Mouse (Mus musculus) lung, embryonic 14.5 days (tissue): ENCODE measurements at regions not wholly inside any gene's neighbourhood (a gene's known extent, or its start where the extent isn't known, plus 50 kb on each side); places are given as distances from the start of the nearest gene placed in this dataset.

Experiments
- ATAC-seq: fragments of 200-750 bp; cut with Nextera tagmentation; 2 replicates; pipeline ENCODE4 v1.8.0; 2017; ENCODE audit warnings: mild to moderate bottlenecking, moderate TSS enrichment, moderate library complexity; ENCODE audit not compliant: insufficient read depth
- DNase-seq: peaks from one replicate; pipeline ENCODE4 v3.0.0-alpha.2; 2015
- H3K27ac ChIP-seq: fragments of 300-500 bp; sonication (generic); 2 replicates; pipeline ENCODE4 v1.5.1; 2014; ENCODE audit warnings: low read depth, mild to moderate bottlenecking, moderate library complexity
- H3K27me3 ChIP-seq: fragments of 300-500 bp; sonication (generic); 2 replicates; pipeline ENCODE4 v1.6.1; 2014; ENCODE audit warnings: low read length, control low read depth; ENCODE audit not compliant: insufficient read depth
- H3K36me3 ChIP-seq: fragments of 300-500 bp; sonication (generic); 2 replicates; pipeline ENCODE4 v1.6.1; 2014; ENCODE audit warnings: control low read depth; ENCODE audit not compliant: insufficient read depth
- H3K4me1 ChIP-seq: fragments of 300-500 bp; sonication (generic); 2 replicates; pipeline ENCODE4 v1.6.1; 2014; ENCODE audit warnings: antibody characterized with exemption, control low read depth; ENCODE audit not compliant: insufficient read depth
- H3K4me2 ChIP-seq: fragments of 300-500 bp; sonication (generic); 2 replicates; pipeline ENCODE4 v1.6.1; 2014; ENCODE audit warnings: mild to moderate bottlenecking
- H3K4me3 ChIP-seq: fragments of 300-500 bp; sonication (generic); 2 replicates; pipeline ENCODE4 v1.5.1; 2014; ENCODE audit warnings: low read depth, low read length
- H3K9ac ChIP-seq: fragments of 300-500 bp; sonication (generic); 2 replicates; pipeline ENCODE4 v1.6.1; 2014
- H3K9me3 ChIP-seq: fragments of 300-500 bp; sonication (generic); 2 replicates; pipeline ENCODE4 v1.6.1; 2016; ENCODE audit warnings: low read depth, low read length, control low read depth
- CTCF ChIP-seq: IDR thresholded peaks from 2 replicates; pipeline ENCODE4 v1.5.1; 2016; ENCODE audit warnings: antibody characterized with exemption, low read depth
- WGBS: fragments of 180-500 bp; shearing (Covaris S2); extraction: QIAGEN DNeasy Blood & Tissue Kit; methylation state at CpG from one replicate; pipeline ENCODE4 v1.1.7; 2014; 5-methylcytosine and 5-hydroxymethylcytosine counted together

GRCm38 (mm10) chr9:111932455-111932854, 242.3 kb upstream of the Stac start:
- ATAC-seq: no peak
- Histone ChIP-seq H3K36me3 (no peaks in the 10 kb centered on the region), H3K27ac (no peak overlapping the region), H3K4me3 (no peak overlapping the region), H3K4me2 (no peak overlapping the region), H3K27me3 (no peaks in the 10 kb centered on the region), H3K9ac (no peak overlapping the region), H3K4me1 (no peaks in the 10 kb centered on the region), H3K9me3 (no peaks in the 10 kb centered on the region)
- no peak for DNase-seq
- WGBS: 87% methylated on average over 6 of the region's 6 CpGs
- TF ChIP-seq CTCF: no peak

- Histone ChIP-seq H3K9me3 (no peaks in the 10 kb centered on the region), H3K36me3 (no peaks in the 10 kb centered on the region), H3K4me3 (no peak overlapping the region), H3K27me3 (no peaks in the 10 kb centered on the region), H3K27ac (no peak overlapping the region), H3K4me2 (no peak overlapping the region), H3K4me1 (no peaks in the 10 kb centered on the region), H3K9ac (no peak overlapping the region)
- DNase-seq: peak; percentile 88
- peak; percentile 92 for TF ChIP-seq CTCF
- peak; percentile 91 for ATAC-seq
- WGBS: 16% methylated on average over 16 of the region's 16 CpGs
Observed at GRCm38 (mm10) chr9:111918275-111918940, 228.3 kb upstream of the Stac start.

- DNase-seq: peak; percentile 84
- no peaks in the 10 kb centered on the region for H3K27me3 ChIP-seq
- no peak overlapping the region for H3K9ac ChIP-seq
- 30% methylated on average over 17 of the region's 17 CpGs for WGBS
- no peaks in the 10 kb centered on the region for H3K36me3 ChIP-seq
- no peak overlapping the region for H3K4me3 ChIP-seq
- H3K27ac ChIP-seq: no peak overlapping the region
- H3K4me2 ChIP-seq: no peak overlapping the region
- H3K9me3 ChIP-seq: no peaks in the 10 kb centered on the region
- no peaks in the 10 kb centered on the region for H3K4me1 ChIP-seq
- peak; percentile 80; the same call in 1 of the 2 replicates for ATAC-seq
- TF ChIP-seq CTCF: peak; percentile 71
Observed at GRCm38 (mm10) chr9:111916684-111917535, 226.8 kb upstream of the Stac start.

- H3K9ac ChIP-seq: no peak overlapping the region
- no peak overlapping the region for H3K27ac ChIP-seq
- H3K4me3 ChIP-seq: no peak overlapping the region
- no peak overlapping the region for H3K4me2 ChIP-seq
- H3K4me1 ChIP-seq: no peaks in the 10 kb centered on the region
- no peak for ATAC-seq
- H3K27me3 ChIP-seq: no peaks in the 10 kb centered on the region
- DNase-seq: no peak
- TF ChIP-seq CTCF: no peak
- no peaks in the 10 kb centered on the region for H3K9me3 ChIP-seq
- WGBS: 64% methylated on average over 4 of the region's 4 CpGs
- H3K36me3 ChIP-seq: no peaks in the 10 kb centered on the region
Observed at GRCm38 (mm10) chr9:111908806-111909205, 218.7 kb upstream of the Stac start.

GRCm38 (mm10) chr9:111900196-111900595, 210.0 kb upstream of the Stac start:
- DNase-seq: no peak
- no peaks in the 10 kb centered on the region; the same call in 1 of the 2 replicates for H3K9me3 ChIP-seq

GRCm38 (mm10) chr9:111897626-111898025, 207.5 kb upstream of the Stac start:
- no peaks in the 10 kb centered on the region for H3K36me3 ChIP-seq
- WGBS: 72% methylated on average over 5 of the region's 5 CpGs
- ATAC-seq: no peak

More at GRCm38 (mm10) chr9:111900196-111900595, 210.0 kb upstream of the Stac start:
- no peak for ATAC-seq
- Histone ChIP-seq H3K4me2 (no peak overlapping the region), H3K27ac (no peak overlapping the region), H3K4me3 (no peak overlapping the region), H3K36me3 (no peaks in the 10 kb centered on the region), H3K4me1 (no peaks in the 10 kb centered on the region), H3K9ac (no peak overlapping the region), H3K27me3 (no peaks in the 10 kb centered on the region)
- TF ChIP-seq CTCF: no peak

GRCm38 (mm10) chr9:111879710-111880109, 189.6 kb upstream of the Stac start:
- H3K4me3 ChIP-seq: no peak overlapping the region
- H3K27ac ChIP-seq: no peak overlapping the region
- H3K27me3 ChIP-seq: no peaks in the 10 kb centered on the region
- no peak for DNase-seq
- no peak for ATAC-seq
- 62% methylated on average over 2 of the region's 2 CpGs for WGBS
- no peak overlapping the region for H3K9ac ChIP-seq
- no peak for TF ChIP-seq CTCF
- no peak overlapping the region for H3K4me2 ChIP-seq
- no peaks in the 10 kb centered on the region for H3K4me1 ChIP-seq
- H3K36me3 ChIP-seq: no peaks in the 10 kb centered on the region
- H3K9me3 ChIP-seq: no peaks in the 10 kb centered on the region

More at GRCm38 (mm10) chr9:111897626-111898025, 207.5 kb upstream of the Stac start:
- Histone ChIP-seq H3K9ac (no peak overlapping the region), H3K4me1 (no peaks in the 10 kb centered on the region), H3K4me2 (no peak overlapping the region), H3K4me3 (no peak overlapping the region), H3K27ac (no peak overlapping the region), H3K27me3 (no peaks in the 10 kb centered on the region), H3K9me3 (no peaks in the 10 kb centered on the region; the same call in 1 of the 2 replicates)
- DNase-seq: no peak
- no peak for TF ChIP-seq CTCF
